Mouse (Mus musculus) stomach, embryonic 16.5 days (tissue): ENCODE results near the gene Styx. TPM values are rescaled to one million over a fixed set of nuclear protein-coding genes. Genes with fewer than 3 reads are reported as not detected.

Experiments
- ATAC-seq: fragments of 200-750 bp; cut with Nextera tagmentation; 2 replicates; pipeline ENCODE4 v1.8.0; 2017; ENCODE audit warnings: moderate number of reproducible peaks, moderate TSS enrichment; ENCODE audit not compliant: insufficient read depth, low FRiP score
- H3K27ac ChIP-seq: fragments of 300-500 bp; sonication (generic); 2 replicates; pipeline ENCODE4 v1.5.1; 2014; ENCODE audit warnings: low read length
- H3K27me3 ChIP-seq: fragments of 300-500 bp; sonication (generic); 2 replicates; pipeline ENCODE4 v1.6.1; 2014; ENCODE audit warnings: low read length, control low read depth, mixed read lengths; ENCODE audit not compliant: control insufficient read depth, insufficient read depth
- H3K36me3 ChIP-seq: fragments of 300-500 bp; sonication (generic); 2 replicates; pipeline ENCODE4 v1.6.1; 2014; ENCODE audit warnings: low read length; ENCODE audit not compliant: control insufficient read depth, insufficient read depth
- H3K4me1 ChIP-seq: fragments of 300-500 bp; sonication (generic); 2 replicates; pipeline ENCODE4 v1.6.1; 2014; ENCODE audit warnings: low read length, control low read depth, mixed read lengths; ENCODE audit not compliant: control insufficient read depth, insufficient read depth
- H3K4me2 ChIP-seq: fragments of 300-500 bp; sonication (generic); 2 replicates; pipeline ENCODE4 v1.6.1; 2014; ENCODE audit warnings: low read depth, low read length, mixed read lengths
- H3K4me3 ChIP-seq: fragments of 300-500 bp; sonication (generic); replicated peaks from 2 replicates; pipeline ENCODE4 v1.5.1; 2014; ENCODE audit warnings: mild to moderate bottlenecking, low read length
- H3K9ac ChIP-seq: fragments of 300-500 bp; sonication (generic); 2 replicates; pipeline ENCODE4 v1.6.1; 2014; ENCODE audit warnings: low read length
- H3K9me3 ChIP-seq: fragments of 300-500 bp; sonication (generic); replicated peaks from 2 replicates; pipeline ENCODE4 v1.6.1; 2016; ENCODE audit warnings: low read length, control low read depth; ENCODE audit not compliant: control insufficient read depth
- WGBS: fragments of 180-500 bp; shearing (Covaris S2); extraction: QIAGEN DNeasy Blood & Tissue Kit; methylation state at CpG from one replicate; pipeline ENCODE4 v1.1.7; 2014; 5-methylcytosine and 5-hydroxymethylcytosine counted together
- polyA plus RNA-seq: library from polyadenylated mRNA; unstranded; fragments of >200 nt; fragmentation: Nextera tagmentation; extraction: Ambion mirVana; gene quantifications from 2 replicates; pipeline ENCODE4 v1.2.1, GENCODE M21; 2015

The Styx gene
- polyA plus RNA-seq, result 39.3 and 46.1 TPM in 2 replicates

- Histone ChIP-seq H3K9me3 (no peaks in the 10 kb centered on the region), H3K27me3 (no peaks in the 10 kb centered on the region), H3K27ac (peak within 1 kb of the TSS; percentile 49; the same call in 1 of the 2 replicates), H3K36me3 (0 out of 2 replicates have a peak, but pooled peaks cover under 1% of the 10 kb centered on the region), H3K9ac (peak within 1 kb of the TSS; percentile 88), H3K4me1 (peaks cover 8% of the 10 kb centered on the region), H3K4me2 (peak within 1 kb of the TSS; percentile 66), H3K4me3 (peak within 1 kb of the TSS; percentile 88)
- peak; percentile 99 for ATAC-seq
- under 1% methylated on average over 60 of the region's 93 CpGs for WGBS
Observed at GRCm38 (mm10) chr14:45350931-45351859, at the start of gene Styx. Gene Styx (plus strand): TSS chr14:45351093.

DNA sequence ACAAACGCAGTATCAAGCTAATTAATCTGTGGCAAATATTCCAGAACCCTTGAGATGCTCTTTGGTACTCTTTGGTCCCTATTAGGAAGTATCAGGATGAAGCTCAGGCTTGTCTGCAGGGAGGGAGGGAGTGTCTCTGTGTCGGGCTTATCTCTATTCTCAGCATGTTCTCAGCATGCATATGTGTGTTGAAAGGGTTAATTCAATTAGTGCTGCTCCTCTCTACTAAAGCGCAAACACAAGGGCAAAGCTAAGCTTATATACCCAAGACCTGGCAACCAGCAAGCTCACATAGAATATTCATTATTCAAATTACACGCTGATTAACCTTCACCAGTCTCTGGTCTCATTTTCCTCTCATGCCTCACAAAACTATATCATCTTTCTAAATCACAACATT lies 47.0 kb upstream of the Styx start:
- ATAC-seq, result no peak
- WGBS, result 69% methylated on average over 4 of the region's 4 CpGs

GRCm38 (mm10) chr14:45304389-45304788 lies 46.5 kb upstream of the Styx start:
- H3K27me3 ChIP-seq, result no peaks in the 10 kb centered on the region
- no peak overlapping the region for H3K27ac ChIP-seq
- H3K4me2 ChIP-seq, result no peak overlapping the region
- no peaks in the 10 kb centered on the region for H3K9me3 ChIP-seq
- H3K9ac ChIP-seq, result no peak overlapping the region
- no peak for ATAC-seq
- peaks cover 3% of the 10 kb centered on the region; the same call in 1 of the 2 replicates for H3K36me3 ChIP-seq
- WGBS, result 76% methylated on average over 4 of the region's 4 CpGs
- H3K4me1 ChIP-seq, result no peaks in the 10 kb centered on the region
- H3K4me3 ChIP-seq, result no peak overlapping the region

More for the DNA sequence above, 47.0 kb upstream of the Styx start:
- Histone ChIP-seq H3K27me3 (no peaks in the 10 kb centered on the region), H3K4me3 (no peak overlapping the region), H3K36me3 (peaks cover 3% of the 10 kb centered on the region; the same call in 1 of the 2 replicates), H3K4me1 (no peaks in the 10 kb centered on the region), H3K4me2 (no peak overlapping the region), H3K9ac (no peak overlapping the region), H3K9me3 (no peaks in the 10 kb centered on the region), H3K27ac (no peak overlapping the region)

GRCm38 (mm10) chr14:45305852-45306251 lies 45.0 kb upstream of the Styx start:
- no peak for ATAC-seq

GRCm38 (mm10) chr14:45307630-45308328 lies 43.1 kb upstream of the Styx start:
- Histone ChIP-seq H3K9ac (no peak overlapping the region), H3K4me1 (no peaks in the 10 kb centered on the region), H3K4me2 (no peak overlapping the region), H3K27ac (no peak overlapping the region), H3K9me3 (no peaks in the 10 kb centered on the region), H3K4me3 (no peak overlapping the region), H3K27me3 (no peaks in the 10 kb centered on the region), H3K36me3 (0 out of 2 replicates have a peak, but pooled peaks cover 3% of the 10 kb centered on the region)
- WGBS, result 82% methylated on average over 8 of the region's 8 CpGs
- no peak for ATAC-seq

More at GRCm38 (mm10) chr14:45305852-45306251, 45.0 kb upstream of the Styx start:
- no peak overlapping the region for H3K4me3 ChIP-seq
- no peaks in the 10 kb centered on the region for H3K9me3 ChIP-seq
- no peaks in the 10 kb centered on the region for H3K27me3 ChIP-seq
- 87% methylated on average over 5 of the region's 5 CpGs for WGBS
- H3K4me1 ChIP-seq, result no peaks in the 10 kb centered on the region
- no peak overlapping the region for H3K4me2 ChIP-seq
- peaks cover 3% of the 10 kb centered on the region; the same call in 1 of the 2 replicates for H3K36me3 ChIP-seq
- H3K9ac ChIP-seq, result no peak overlapping the region
- H3K27ac ChIP-seq, result no peak overlapping the region

DNA sequence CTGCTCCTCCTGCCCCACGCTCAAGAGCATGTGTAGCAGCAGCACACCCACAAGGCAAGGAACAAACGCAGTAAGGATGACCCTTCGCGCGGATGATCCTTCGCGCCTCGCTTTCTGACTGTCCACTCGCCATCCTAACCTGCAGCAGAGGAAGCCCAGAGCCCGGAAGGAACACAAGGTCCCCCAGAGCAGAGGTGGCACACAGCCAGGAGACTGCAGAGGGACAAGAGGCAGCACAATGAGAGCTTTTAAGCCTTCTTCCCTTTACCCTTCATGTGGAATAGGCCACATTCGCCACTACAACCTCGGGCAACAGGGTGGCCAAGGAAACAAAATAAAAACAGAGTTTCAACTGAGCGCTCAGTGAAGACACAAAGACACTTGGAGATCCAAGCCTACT lies 41.2 kb upstream of the Styx start:
- no peak overlapping the region for H3K4me2 ChIP-seq
- H3K27me3 ChIP-seq, result no peaks in the 10 kb centered on the region
- no peak overlapping the region for H3K9ac ChIP-seq
- no peaks in the 10 kb centered on the region for H3K9me3 ChIP-seq
- WGBS, result 90% methylated on average over 13 of the region's 13 CpGs
- 0 out of 2 replicates have a peak, but pooled peaks cover 2% of the 10 kb centered on the region for H3K4me1 ChIP-seq
- H3K36me3 ChIP-seq, result 0 out of 2 replicates have a peak, but pooled peaks cover 3% of the 10 kb centered on the region
- no peak for ATAC-seq
- H3K4me3 ChIP-seq, result no peak overlapping the region
- no peak overlapping the region for H3K27ac ChIP-seq

DNA sequence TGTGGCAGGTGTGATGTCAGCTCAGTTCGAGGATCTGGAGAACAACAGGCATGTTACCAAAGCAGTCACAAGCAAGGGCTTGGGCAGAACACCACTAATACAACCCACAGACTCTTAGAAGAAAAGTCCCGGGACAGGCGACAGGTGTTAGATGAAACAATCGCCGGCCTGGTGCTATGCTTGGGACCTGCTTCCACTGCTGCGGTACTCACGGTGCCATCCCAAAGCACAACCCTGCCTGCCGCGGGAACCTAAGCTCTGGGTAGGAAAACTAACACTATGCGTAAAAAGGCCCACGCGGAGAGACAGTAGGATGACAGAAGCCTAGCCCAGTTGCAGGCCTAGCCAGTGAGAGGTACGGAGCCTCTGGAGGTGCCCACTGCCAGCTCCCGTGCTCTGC lies 40.8 kb upstream of the Styx start:
- H3K4me2 ChIP-seq, result no peak overlapping the region
- WGBS, result 90% methylated on average over 14 of the region's 14 CpGs
- no peaks in the 10 kb centered on the region for H3K9me3 ChIP-seq
- no peak overlapping the region for H3K27ac ChIP-seq
- no peak overlapping the region for H3K9ac ChIP-seq
- H3K27me3 ChIP-seq, result no peaks in the 10 kb centered on the region
- no peak for ATAC-seq
- 0 out of 2 replicates have a peak, but pooled peaks cover 3% of the 10 kb centered on the region for H3K4me1 ChIP-seq
- no peak overlapping the region for H3K4me3 ChIP-seq
- 0 out of 2 replicates have a peak, but pooled peaks cover under 1% of the 10 kb centered on the region for H3K36me3 ChIP-seq

DNA sequence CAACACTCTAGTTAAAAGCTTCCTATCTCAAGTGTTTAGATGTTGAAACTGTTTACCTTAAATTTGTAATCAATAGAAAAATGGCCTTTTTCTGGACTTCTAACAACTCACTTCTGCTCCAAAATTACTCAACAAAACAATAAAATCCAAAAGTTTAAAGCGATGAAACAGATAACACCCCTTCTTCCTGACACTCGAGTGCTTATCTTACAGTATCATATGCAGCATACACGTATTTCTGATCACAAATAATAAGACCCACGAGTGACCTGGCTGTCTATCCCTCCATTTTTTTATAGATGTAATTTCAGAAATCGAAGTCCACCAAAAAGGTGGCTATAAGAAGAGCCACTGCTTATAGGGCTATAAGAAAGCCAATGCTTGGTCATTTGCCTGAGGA lies 34.0 kb upstream of the Styx start:
- peaks cover 10% of the 10 kb centered on the region for H3K4me1 ChIP-seq
- H3K27ac ChIP-seq, result no peak overlapping the region
- ATAC-seq, result no peak
- H3K4me3 ChIP-seq, result peak overlapping the region; percentile 94
- H3K9ac ChIP-seq, result peak overlapping the region; percentile 18
- no peaks in the 10 kb centered on the region for H3K9me3 ChIP-seq
- peak overlapping the region; percentile 73 for H3K4me2 ChIP-seq
- H3K36me3 ChIP-seq, result no peaks in the 10 kb centered on the region
- WGBS, result 70% methylated on average over 5 of the region's 5 CpGs
- H3K27me3 ChIP-seq, result no peaks in the 10 kb centered on the region
